Mouse (Mus musculus): ENCODE results near the gene Gpr158. TPM values are rescaled to one million over a fixed set of nuclear protein-coding genes. Genes with fewer than 3 reads are reported as not detected.
"Not testable (repeated sequence)": the region's sequence is repeated elsewhere in the genome, so short reads cannot be mapped to it uniquely, and the experiment has no call there.

The Gpr158 gene
- polyA plus RNA-seq, 1 experiment from 2014 or later, result 0.63 TPM

GRCm38 (mm10) chr2:21405617-21406016 lies 38.3 kb downstream of the Gpr158 start:
- Histone ChIP-seq H3K9ac (ENCODE audit: low read length) (no peak overlapping the region), H3K4me1 (ENCODE audit: control insufficient read depth, insufficient read depth, low read length) (no peaks in the 10 kb centered on the region), H3K4me3 (ENCODE audit: low read depth, low read length) (no peak overlapping the region), H3K27ac (ENCODE audit: low read depth, low read length) (no peak overlapping the region), H3K36me3 (ENCODE audit: control insufficient read depth, insufficient read depth, low read length) (no peaks in the 10 kb centered on the region), H3K27me3 (ENCODE audit: control insufficient read depth, insufficient read depth, low read length) (no peaks in the 10 kb centered on the region), H3K4me2 (no peak overlapping the region), H3K9me3 (ENCODE audit: control insufficient read depth, low read length) (no peaks in the 10 kb centered on the region)
- 86% methylated on average over 3 of the region's 3 CpGs for WGBS
- no peak for DNase-seq (ENCODE audit: low spot score, missing footprints)
- no peak for ATAC-seq (ENCODE audit: low FRiP score)

DNA sequence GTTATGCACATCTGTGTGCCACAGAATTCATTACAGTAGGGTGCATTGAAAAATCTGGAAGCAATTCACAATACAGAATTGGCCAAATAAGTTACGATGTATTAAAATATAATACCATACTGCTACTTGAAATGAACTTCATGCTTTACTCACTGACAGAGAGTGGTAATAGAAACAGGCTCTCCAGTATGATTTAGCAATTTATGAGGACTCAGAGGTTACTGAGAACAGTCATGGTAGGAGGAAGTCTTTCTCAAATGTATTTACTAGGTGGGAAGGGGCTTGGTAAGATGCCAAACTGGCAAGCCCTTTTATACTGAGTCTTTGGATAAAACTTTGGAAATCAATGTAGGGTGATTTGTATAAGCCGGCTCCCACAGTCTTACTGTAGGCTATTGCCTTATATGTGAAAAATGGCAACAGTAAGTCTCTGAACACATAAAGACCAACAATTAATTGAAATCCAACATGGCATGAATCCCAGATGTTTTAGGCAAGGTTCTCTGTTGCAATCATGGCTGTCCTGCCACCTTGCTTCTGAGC lies 40.2 kb downstream of the Gpr158 start:
- no peaks in the 10 kb centered on the region for H3K36me3 ChIP-seq (ENCODE audit: control insufficient read depth, insufficient read depth, low read length)
- H3K4me3 ChIP-seq (ENCODE audit: low read depth, low read length), result no peak overlapping the region
- H3K27me3 ChIP-seq (ENCODE audit: control insufficient read depth, insufficient read depth, low read length), result no peaks in the 10 kb centered on the region
- 96% methylated on average over 2 of the region's 2 CpGs for WGBS
- no peak for DNase-seq (ENCODE audit: low spot score, missing footprints)
- no peak for ATAC-seq (ENCODE audit: low FRiP score)
- no peak overlapping the region for H3K9ac ChIP-seq (ENCODE audit: low read length)
- no peaks in the 10 kb centered on the region for H3K9me3 ChIP-seq (ENCODE audit: control insufficient read depth, low read length)
- H3K27ac ChIP-seq (ENCODE audit: low read depth, low read length), result no peak overlapping the region
- H3K4me1 ChIP-seq (ENCODE audit: control insufficient read depth, insufficient read depth, low read length), result no peaks in the 10 kb centered on the region
- no peak overlapping the region for H3K4me2 ChIP-seq

DNA sequence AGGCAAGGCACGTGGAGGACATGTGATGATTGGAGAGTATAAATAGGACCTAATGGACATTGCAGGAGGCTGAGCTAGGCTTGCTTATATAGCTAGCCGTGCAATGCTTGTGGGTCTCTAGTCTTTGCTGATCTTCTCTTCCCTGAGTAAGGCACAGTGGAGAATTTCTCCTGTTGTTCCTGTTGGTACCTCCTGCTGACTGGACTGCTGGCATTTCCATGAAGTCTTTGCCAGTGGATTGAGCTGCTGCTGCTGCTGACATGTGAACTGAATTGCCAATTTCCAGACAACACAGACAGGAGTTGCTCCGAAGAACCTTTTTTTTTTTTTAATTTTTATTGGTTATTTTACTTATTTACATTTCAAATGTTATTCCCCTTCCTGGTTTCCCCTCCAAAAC lies 41.5 kb downstream of the Gpr158 start:
- no peak overlapping the region for H3K27ac ChIP-seq (ENCODE audit: low read depth, low read length)
- H3K9ac ChIP-seq (ENCODE audit: low read length), result no peak overlapping the region
- no peaks in the 10 kb centered on the region for H3K27me3 ChIP-seq (ENCODE audit: control insufficient read depth, insufficient read depth, low read length)
- no peak overlapping the region for H3K4me2 ChIP-seq
- WGBS, result 80% methylated on average over 3 of the region's 3 CpGs
- DNase-seq (ENCODE audit: low spot score, missing footprints) (no peak), ATAC-seq (ENCODE audit: low FRiP score) (no peak)
- H3K36me3 ChIP-seq (ENCODE audit: control insufficient read depth, insufficient read depth, low read length), result no peaks in the 10 kb centered on the region
- H3K4me3 ChIP-seq (ENCODE audit: low read depth, low read length), result no peak overlapping the region
- no peaks in the 10 kb centered on the region for H3K9me3 ChIP-seq (ENCODE audit: control insufficient read depth, low read length)
- H3K4me1 ChIP-seq (ENCODE audit: control insufficient read depth, insufficient read depth, low read length), result no peaks in the 10 kb centered on the region

DNA sequence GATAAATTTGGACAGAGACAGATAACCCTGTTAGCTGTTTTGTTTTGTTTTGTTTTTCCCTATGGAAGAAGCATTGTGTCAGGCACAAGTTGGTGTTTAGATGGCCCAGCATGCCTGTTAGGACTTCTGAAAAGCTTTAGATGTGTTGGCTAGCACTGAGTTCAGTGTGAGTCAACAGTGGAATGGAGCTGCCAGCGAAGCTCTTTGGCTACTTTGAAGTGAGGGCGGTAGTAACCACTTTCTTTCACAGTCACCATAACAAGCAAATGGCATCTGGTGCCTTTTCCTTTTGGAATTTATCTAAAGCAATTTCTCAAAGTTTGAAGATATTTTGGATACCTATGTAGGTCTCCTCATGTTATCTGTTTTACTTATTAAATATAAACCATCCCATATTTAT lies 62.9 kb downstream of the Gpr158 start:
- 85% methylated on average over 2 of the region's 2 CpGs for WGBS
- Histone ChIP-seq H3K27ac (ENCODE audit: low read depth, low read length) (no peak overlapping the region), H3K27me3 (ENCODE audit: control insufficient read depth, insufficient read depth, low read length) (no peaks in the 10 kb centered on the region), H3K9me3 (ENCODE audit: control insufficient read depth, low read length) (no peaks in the 10 kb centered on the region), H3K4me2 (no peak overlapping the region), H3K4me3 (ENCODE audit: low read depth, low read length) (no peak overlapping the region), H3K9ac (ENCODE audit: low read length) (no peak overlapping the region), H3K36me3 (ENCODE audit: control insufficient read depth, insufficient read depth, low read length) (no peaks in the 10 kb centered on the region), H3K4me1 (ENCODE audit: control insufficient read depth, insufficient read depth, low read length) (no peaks in the 10 kb centered on the region)
- no peak for ATAC-seq (ENCODE audit: low FRiP score)
- no peak for DNase-seq (ENCODE audit: low spot score, missing footprints)

- H3K27me3 ChIP-seq (ENCODE audit: control insufficient read depth, insufficient read depth, low read length), result no peaks in the 10 kb centered on the region
- 77% methylated on average over 6 of the region's 6 CpGs for WGBS
- no peaks in the 10 kb centered on the region for H3K9me3 ChIP-seq (ENCODE audit: control insufficient read depth, low read length)
- H3K9ac ChIP-seq (ENCODE audit: low read length), result no peak overlapping the region
- no peak overlapping the region for H3K4me2 ChIP-seq
- H3K4me1 ChIP-seq (ENCODE audit: control insufficient read depth, insufficient read depth, low read length), result no peaks in the 10 kb centered on the region
- DNase-seq (ENCODE audit: low spot score, missing footprints) (no peak), ATAC-seq (ENCODE audit: low FRiP score) (no peak)
- H3K4me3 ChIP-seq (ENCODE audit: low read depth, low read length), result no peak overlapping the region
- no peak overlapping the region for H3K27ac ChIP-seq (ENCODE audit: low read depth, low read length)
- H3K36me3 ChIP-seq (ENCODE audit: control insufficient read depth, insufficient read depth, low read length), result no peaks in the 10 kb centered on the region
Observed at GRCm38 (mm10) chr2:21431182-21431581, 63.8 kb downstream of the Gpr158 start.

DNA sequence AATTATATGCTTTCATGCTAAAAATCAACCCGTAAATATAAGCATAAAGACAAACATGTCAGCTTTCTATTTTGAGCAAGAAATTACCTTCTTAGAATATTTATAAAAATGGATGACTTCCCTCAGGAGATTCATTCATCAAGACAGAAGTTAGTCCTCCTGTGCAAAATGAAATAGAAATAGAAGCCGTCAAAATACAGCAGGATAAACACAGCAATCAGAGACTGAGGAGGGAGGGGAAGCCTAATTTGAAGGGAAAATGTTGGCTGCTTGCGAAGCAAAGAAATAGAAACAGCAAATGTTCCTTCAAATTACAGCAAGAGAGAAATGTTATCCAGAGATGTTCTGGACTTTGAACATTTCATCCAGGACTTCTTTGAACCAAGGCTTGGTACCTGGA lies 72.3 kb downstream of the Gpr158 start:
- Histone ChIP-seq H3K36me3 (ENCODE audit: control insufficient read depth, insufficient read depth, low read length) (no peaks in the 10 kb centered on the region), H3K9me3 (ENCODE audit: control insufficient read depth, low read length) (no peaks in the 10 kb centered on the region), H3K4me3 (ENCODE audit: low read depth, low read length) (no peak overlapping the region), H3K9ac (ENCODE audit: low read length) (no peak overlapping the region), H3K4me1 (ENCODE audit: control insufficient read depth, insufficient read depth, low read length) (no peaks in the 10 kb centered on the region), H3K27me3 (ENCODE audit: control insufficient read depth, insufficient read depth, low read length) (no peaks in the 10 kb centered on the region), H3K4me2 (no peak overlapping the region), H3K27ac (ENCODE audit: low read depth, low read length) (no peak overlapping the region)
- 84% methylated on average over 3 of the region's 3 CpGs for WGBS
- ATAC-seq (ENCODE audit: low FRiP score), result no peak
- no peak for DNase-seq (ENCODE audit: low spot score, missing footprints)

GRCm38 (mm10) chr2:21460606-21461005 lies 93.3 kb downstream of the Gpr158 start:
- WGBS, result 82% methylated on average over 4 of the region's 4 CpGs
- H3K4me2 ChIP-seq; DNase-seq (ENCODE audit: low spot score, missing footprints); H3K36me3 ChIP-seq (ENCODE audit: control insufficient read depth, insufficient read depth, low read length); H3K9me3 ChIP-seq (ENCODE audit: control insufficient read depth, low read length); H3K27ac ChIP-seq (ENCODE audit: low read depth, low read length); H3K9ac ChIP-seq (ENCODE audit: low read length); H3K27me3 ChIP-seq (ENCODE audit: control insufficient read depth, insufficient read depth, low read length); H3K4me3 ChIP-seq (ENCODE audit: low read depth, low read length); H3K4me1 ChIP-seq (ENCODE audit: control insufficient read depth, insufficient read depth, low read length); ATAC-seq (ENCODE audit: low FRiP score): not testable (repeated sequence)

GRCm38 (mm10) chr2:21474957-21475356 lies 107.6 kb downstream of the Gpr158 start:
- H3K36me3 ChIP-seq (ENCODE audit: control insufficient read depth, insufficient read depth, low read length), result no peaks in the 10 kb centered on the region
- no peak for DNase-seq (ENCODE audit: low spot score, missing footprints)
- no peak overlapping the region for H3K4me3 ChIP-seq (ENCODE audit: low read depth, low read length)
- H3K4me2 ChIP-seq, result no peak overlapping the region
- H3K27ac ChIP-seq (ENCODE audit: low read depth, low read length), result no peak overlapping the region
- no peaks in the 10 kb centered on the region for H3K9me3 ChIP-seq (ENCODE audit: control insufficient read depth, low read length)
- H3K27me3 ChIP-seq (ENCODE audit: control insufficient read depth, insufficient read depth, low read length), result no peaks in the 10 kb centered on the region
- no peak overlapping the region for H3K9ac ChIP-seq (ENCODE audit: low read length)
- no peak for ATAC-seq (ENCODE audit: low FRiP score)
- no peaks in the 10 kb centered on the region for H3K4me1 ChIP-seq (ENCODE audit: control insufficient read depth, insufficient read depth, low read length)
- WGBS, result 96% methylated on average over 2 of the region's 2 CpGs

DNA sequence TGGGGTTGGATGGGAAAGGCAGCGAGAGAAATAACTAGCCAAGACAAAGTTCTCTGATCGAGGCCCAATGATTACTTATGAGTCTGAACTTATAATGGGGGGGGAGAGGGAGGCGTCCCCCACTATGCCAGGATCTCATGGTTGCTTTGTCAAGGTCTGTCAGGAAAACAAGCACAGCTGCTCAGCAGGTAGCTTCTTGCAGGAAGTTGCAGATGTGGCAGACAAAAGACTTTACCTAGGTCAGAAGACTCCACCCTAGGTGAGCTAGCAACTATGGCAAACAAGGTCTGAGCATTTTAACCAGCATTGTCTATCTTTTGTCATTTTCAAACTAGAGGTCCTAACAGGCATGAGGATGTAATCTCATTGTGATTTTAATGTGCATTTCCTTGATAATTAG lies 129.5 kb downstream of the Gpr158 start:
- DNase-seq (ENCODE audit: low spot score, missing footprints) (no peak), ATAC-seq (ENCODE audit: low FRiP score) (no peak)
- no peaks in the 10 kb centered on the region for H3K27me3 ChIP-seq (ENCODE audit: control insufficient read depth, insufficient read depth, low read length)
- 83% methylated on average over 3 of the region's 3 CpGs for WGBS
- no peaks in the 10 kb centered on the region for H3K9me3 ChIP-seq (ENCODE audit: control insufficient read depth, low read length)
- no peak overlapping the region for H3K4me3 ChIP-seq (ENCODE audit: low read depth, low read length)
- H3K36me3 ChIP-seq (ENCODE audit: control insufficient read depth, insufficient read depth, low read length), result no peaks in the 10 kb centered on the region
- no peak overlapping the region for H3K9ac ChIP-seq (ENCODE audit: low read length)
- H3K4me1 ChIP-seq (ENCODE audit: control insufficient read depth, insufficient read depth, low read length), result no peaks in the 10 kb centered on the region
- no peak overlapping the region for H3K27ac ChIP-seq (ENCODE audit: low read depth, low read length)
- H3K4me2 ChIP-seq, result no peak overlapping the region

GRCm38 (mm10) chr2:21497965-21498364 lies 130.6 kb downstream of the Gpr158 start:
- H3K4me3 ChIP-seq (ENCODE audit: low read depth, low read length), result no peak overlapping the region
- H3K9ac ChIP-seq (ENCODE audit: low read length), result no peak overlapping the region
- H3K27ac ChIP-seq (ENCODE audit: low read depth, low read length), result no peak overlapping the region
- 76% methylated on average over 1 of the region's 1 CpGs for WGBS
- no peak overlapping the region for H3K4me2 ChIP-seq
- H3K27me3 ChIP-seq (ENCODE audit: control insufficient read depth, insufficient read depth, low read length), result no peaks in the 10 kb centered on the region
- H3K36me3 ChIP-seq (ENCODE audit: control insufficient read depth, insufficient read depth, low read length), result no peaks in the 10 kb centered on the region
- DNase-seq (ENCODE audit: low spot score, missing footprints), result peak; percentile 8
- ATAC-seq (ENCODE audit: low FRiP score), result no peak
- no peaks in the 10 kb centered on the region for H3K9me3 ChIP-seq (ENCODE audit: control insufficient read depth, low read length)
- H3K4me1 ChIP-seq (ENCODE audit: control insufficient read depth, insufficient read depth, low read length), result no peaks in the 10 kb centered on the region

Data from midbrain, embryonic 11.5 days (tissue).